Mouse (Mus musculus) lung, postnatal 10 days (tissue): ENCODE results near the gene Syt13.
A peak's percentile ranks its signal among the peaks of the same experiment; 100 is the strongest.

ENCODE experiments used
- DNase-seq: peaks from one replicate; pipeline ENCODE4 v3.0.0; 2021

The Syt13 gene

GRCm38 (mm10) chr2:92967032-92967838 lies 52.3 kb downstream of the Syt13 start:
- peak; percentile 54 for DNase-seq

- peak; percentile 41 for DNase-seq
Measured at GRCm38 (mm10) chr2:92967839-92968166, 52.9 kb downstream of the Syt13 start.

- DNase-seq = no peak
Measured at GRCm38 (mm10) chr2:92971069-92971468, 56.2 kb downstream of the Syt13 start.

- no peak for DNase-seq
Measured at GRCm38 (mm10) chr2:92971536-92971935, 56.6 kb downstream of the Syt13 start.

GRCm38 (mm10) chr2:92972071-92972470 lies 57.2 kb downstream of the Syt13 start:
- DNase-seq = no peak

- DNase-seq = no peak
Measured at GRCm38 (mm10) chr2:92973646-92974045, 58.7 kb downstream of the Syt13 start.

- DNase-seq = peak; percentile 48
Measured at GRCm38 (mm10) chr2:92975031-92975790, 60.3 kb downstream of the Syt13 start.

GRCm38 (mm10) chr2:92980165-92980564 lies 65.3 kb downstream of the Syt13 start:
- no peak for DNase-seq

GRCm38 (mm10) chr2:92982591-92983272 lies 67.8 kb downstream of the Syt13 start:
- peak; percentile 77 for DNase-seq

GRCm38 (mm10) chr2:92983273-92983620 lies 68.3 kb downstream of the Syt13 start:
- peak; percentile 38 for DNase-seq

- no peak for DNase-seq
Measured at GRCm38 (mm10) chr2:92984321-92985108, 69.6 kb downstream of the Syt13 start.

GRCm38 (mm10) chr2:92985171-92985570 lies 70.3 kb downstream of the Syt13 start:
- DNase-seq = no peak

GRCm38 (mm10) chr2:92985600-92985999 lies 70.7 kb downstream of the Syt13 start:
- DNase-seq = no peak

GRCm38 (mm10) chr2:92987108-92987618 lies 72.3 kb downstream of the Syt13 start:
- peak; percentile 49 for DNase-seq

GRCm38 (mm10) chr2:92987901-92988631 lies 73.2 kb downstream of the Syt13 start:
- peak; percentile 94 for DNase-seq

- DNase-seq = no peak
Measured at GRCm38 (mm10) chr2:92989593-92989992, 74.7 kb downstream of the Syt13 start.

GRCm38 (mm10) chr2:92991976-92992375 lies 77.1 kb downstream of the Syt13 start:
- no peak for DNase-seq

- no peak for DNase-seq
Measured at GRCm38 (mm10) chr2:93005028-93005427, 90.1 kb downstream of the Syt13 start.
